Mouse (Mus musculus) layer of hippocampus, postnatal 10 days (tissue): ENCODE measurements around the gene Aplp2. TPM values are rescaled to one million over a fixed set of nuclear protein-coding genes. Genes with fewer than 3 reads are reported as not detected.

Source experiments
- DNase-seq, 2 experiments: peaks; one replicate each; pipeline ENCODE4 v3.0.0; 2021; ENCODE audit warnings: low spot score in 2 of 2
- total RNA-seq, 2 experiments: library from RNA; stranded (reverse); gene quantifications; 2 replicates each; pipeline ENCODE4 v1.2.3; 2021

Aplp2 gene
- total RNA-seq, 2 experiments from 2014 or later: 420 to 448 TPM

DNA sequence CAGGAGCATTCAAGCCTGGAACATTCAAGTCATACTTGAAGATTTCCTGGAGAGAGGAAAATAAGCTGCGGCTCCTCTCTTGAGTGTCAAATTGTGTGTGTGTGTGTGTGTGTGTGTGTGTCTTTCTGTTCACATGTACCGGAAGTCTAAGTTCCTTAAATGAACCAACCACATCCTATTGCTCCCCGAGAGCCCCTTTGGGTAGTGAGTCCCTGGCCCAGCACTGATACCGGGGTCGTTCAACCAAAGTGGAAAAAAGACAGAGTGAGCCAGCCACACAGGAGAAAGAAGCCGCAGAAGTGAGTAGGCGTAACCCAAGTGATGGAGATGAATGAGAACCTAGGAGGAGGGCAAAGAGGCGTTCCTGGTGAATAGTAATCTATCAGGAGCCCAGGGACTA lies 81.7 kb downstream of the Aplp2 start:
- no peak for DNase-seq

DNA sequence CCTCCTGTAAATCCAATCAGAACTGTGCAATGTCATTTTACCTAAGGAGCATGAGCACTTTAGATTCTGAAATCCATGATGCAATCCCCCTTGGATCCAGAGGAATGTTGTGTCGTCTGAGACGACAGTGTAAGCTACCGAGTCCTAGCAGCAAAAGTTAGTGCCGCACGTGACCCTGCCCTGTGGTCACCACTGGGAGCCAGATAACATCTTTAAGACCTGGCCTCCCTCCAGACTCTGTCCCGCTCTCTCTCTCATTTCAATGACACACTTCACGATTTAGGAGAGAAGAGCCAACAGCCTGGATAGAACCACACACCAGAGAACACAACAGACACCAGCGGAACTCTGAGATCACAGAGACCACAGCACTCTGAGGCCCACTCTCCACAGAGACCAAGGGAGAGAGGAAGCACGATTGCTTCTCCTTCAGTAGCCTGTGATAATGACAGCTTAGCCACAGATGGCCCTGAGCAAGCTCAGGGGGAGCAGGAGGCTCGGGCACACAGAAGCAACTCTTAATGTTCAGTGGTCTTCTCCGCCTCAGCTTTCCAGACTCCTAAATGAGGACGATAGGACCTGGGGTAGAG lies 83.6 kb downstream of the Aplp2 start:
- no peak for DNase-seq

DNA sequence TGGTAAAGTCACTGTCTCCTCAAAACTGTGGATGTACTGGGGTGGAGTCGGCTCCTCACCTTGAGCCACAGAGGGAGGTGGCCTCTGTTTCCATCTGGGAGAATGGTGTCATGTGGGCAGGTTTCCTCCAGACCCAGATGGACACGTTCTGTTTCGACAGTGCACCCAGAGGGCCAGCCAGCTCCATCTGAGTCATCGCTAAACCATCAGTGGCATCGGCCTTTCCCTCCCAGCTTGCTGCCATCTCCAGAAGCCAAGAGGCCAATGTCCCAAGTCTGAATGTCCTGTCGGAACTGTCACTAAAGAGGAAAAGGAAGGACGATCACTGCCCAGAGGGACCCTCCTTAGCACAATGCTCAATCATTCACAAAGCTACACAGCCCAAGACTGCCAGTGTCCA lies 85.5 kb downstream of the Aplp2 start:
- DNase-seq: no peak

DNA sequence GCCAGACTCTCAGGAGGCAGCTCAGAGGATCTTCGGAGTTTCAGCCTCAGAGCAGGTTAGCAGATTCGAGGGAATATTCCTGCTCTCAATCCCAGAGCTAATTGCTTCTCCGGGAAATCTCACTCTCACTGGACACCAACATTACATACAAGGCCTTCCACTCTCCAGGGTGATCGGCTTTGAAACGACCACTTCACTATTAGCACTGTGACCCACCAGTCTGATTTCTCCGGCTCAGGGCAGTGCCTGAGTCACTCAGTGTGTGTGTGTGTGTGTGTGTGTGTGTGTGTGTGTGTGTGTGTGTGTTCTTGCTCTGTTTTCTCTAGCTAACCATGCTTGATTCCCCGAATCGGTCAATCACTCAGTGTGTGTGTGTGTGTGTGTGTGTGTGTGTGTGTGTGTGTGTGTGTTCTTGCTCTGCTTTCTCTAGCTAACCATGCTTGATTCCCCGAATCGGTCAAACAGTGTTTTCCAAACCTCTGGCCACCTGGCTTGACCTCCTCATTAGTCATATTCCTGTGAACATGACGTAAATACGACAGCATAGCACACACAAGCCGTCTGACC lies 89.1 kb downstream of the Aplp2 start:
- no peak for DNase-seq

GRCm38 (mm10) chr9:31120533-31120915 lies 91.1 kb downstream of the Aplp2 start:
- DNase-seq: no peak

- no peak for DNase-seq
Observed at GRCm38 (mm10) chr9:31119882-31120532, 91.6 kb downstream of the Aplp2 start.

DNA sequence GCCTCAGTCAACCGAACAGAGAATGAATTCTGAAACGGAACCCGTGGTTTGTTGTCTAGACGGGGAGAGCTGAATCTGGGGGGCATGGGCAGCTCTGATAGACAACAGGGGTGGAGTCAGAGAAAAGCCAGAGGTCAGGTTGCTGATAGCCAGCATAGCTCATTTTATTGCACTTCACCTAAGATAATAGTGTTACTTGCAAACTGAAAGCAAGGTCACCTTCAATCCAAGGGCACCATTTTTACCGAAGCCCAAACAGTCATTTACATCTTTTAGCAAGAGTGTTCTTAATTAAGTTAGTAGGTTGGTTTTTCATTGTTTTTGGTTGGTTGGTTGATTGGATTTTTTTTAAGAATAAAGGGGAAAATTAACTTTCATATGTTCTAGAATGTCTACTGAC lies 92.2 kb downstream of the Aplp2 start:
- DNase-seq: no peak

DNA sequence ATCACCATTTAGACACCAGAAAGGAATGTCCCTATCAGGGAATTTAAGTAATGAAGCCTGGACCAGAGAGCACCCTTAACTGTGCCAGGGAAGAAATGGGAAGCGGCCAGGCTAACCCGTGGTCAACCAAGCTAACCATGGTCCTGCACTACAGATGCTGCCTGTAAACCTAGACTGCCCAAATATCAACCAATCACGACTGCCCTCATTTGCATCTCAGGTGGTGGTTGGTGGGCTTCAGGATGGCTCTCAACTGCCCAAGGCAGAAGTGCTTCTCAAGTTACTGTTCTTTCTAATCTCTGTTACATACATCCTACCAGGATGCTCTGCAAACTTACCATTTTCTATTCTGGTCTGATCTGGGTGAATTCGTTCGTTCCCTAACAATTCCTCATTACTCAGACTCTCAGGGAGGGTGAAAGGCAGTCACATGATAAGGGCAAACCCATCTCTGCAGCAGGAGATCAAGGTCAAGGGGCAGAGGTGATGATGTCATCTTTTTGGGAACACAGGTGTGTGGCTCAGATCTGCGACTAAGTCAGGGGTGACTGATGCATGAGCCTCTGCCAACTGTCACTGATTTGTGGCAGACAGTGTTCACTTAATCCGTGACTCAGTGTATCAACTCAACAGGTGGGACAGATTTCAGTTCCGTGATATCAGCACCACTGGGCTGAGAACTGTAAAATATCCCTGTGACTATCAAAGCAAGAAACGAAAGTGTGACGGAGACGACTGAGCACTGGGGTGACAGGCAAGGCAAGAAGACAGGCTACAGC lies 92.9 kb downstream of the Aplp2 start:
- DNase-seq: no peak

GRCm38 (mm10) chr9:31117488-31117887 lies 94.1 kb downstream of the Aplp2 start:
- DNase-seq: no peak

- DNase-seq: no peak
Observed at GRCm38 (mm10) chr9:31117088-31117487, 94.5 kb downstream of the Aplp2 start.

DNA sequence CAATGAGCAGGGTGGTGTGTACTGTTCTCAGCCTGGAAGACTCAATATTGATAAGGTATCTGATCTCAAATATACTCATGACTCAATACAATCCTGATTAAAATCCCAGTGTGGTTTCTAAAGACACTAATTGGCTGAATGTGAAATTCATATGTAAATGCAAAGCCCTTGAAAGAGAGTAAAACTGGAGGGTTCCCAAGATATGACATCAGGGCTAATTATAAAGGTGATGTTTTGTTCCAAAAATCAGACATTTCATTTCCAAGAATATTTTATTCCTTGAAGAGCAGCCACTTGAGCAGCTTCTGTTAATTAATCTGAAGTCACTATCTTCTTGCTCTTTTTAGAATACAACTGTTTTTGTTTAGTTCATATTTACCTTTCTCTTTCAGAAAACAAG lies 96.0 kb downstream of the Aplp2 start:
- DNase-seq: no peak

GRCm38 (mm10) chr9:31108464-31108863 lies 103.2 kb downstream of the Aplp2 start:
- no peak for DNase-seq

Other genes starting within 250 kb of the Aplp2 start
- gene Zbtb44, start 181.2 kb downstream of the Aplp2 start, total RNA-seq: 10 to 100 TPM; 34.6 to 35.7 TPM
- under 1 TPM; 0.74 to 0.82 TPM for gene St14, start 80.0 kb downstream of the Aplp2 start, total RNA-seq
- gene Prdm10, start 68.7 kb upstream of the Aplp2 start, total RNA-seq: 10 to 100 TPM; 15.5 to 18.8 TPM
- 10 to 100 TPM; 35.5 to 38.3 TPM for gene Nfrkb, start 174.4 kb upstream of the Aplp2 start, total RNA-seq